Mouse (Mus musculus): Measurements from ENCODE around the gene Gfod1.

DNA sequence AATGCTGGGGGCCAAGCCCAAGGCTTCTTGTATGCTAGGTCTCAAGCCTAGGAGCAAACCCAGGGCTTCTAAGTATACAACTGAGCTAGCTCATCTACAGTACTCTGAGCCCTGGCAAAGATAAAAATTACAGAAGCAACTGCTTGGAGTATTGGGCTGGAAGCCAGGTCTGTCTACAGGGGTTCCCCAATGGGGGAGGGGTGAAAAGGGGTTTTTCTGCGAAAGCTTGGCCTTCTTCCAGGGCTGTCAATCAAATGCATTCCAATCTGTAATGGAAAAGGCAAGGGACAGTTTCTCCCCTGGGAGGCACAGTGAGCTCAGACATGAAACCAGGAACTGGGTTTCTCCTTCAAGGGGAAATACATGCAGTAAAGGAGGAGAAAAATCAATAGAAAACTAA, 62.9 kb downstream of the Gfod1 start:
- TF ChIP-seq POLR2A (IDR thresholded peaks at IDR 0.05; ENCODE audit: control insufficient read depth, extremely low read depth, insufficient read depth, low read length, poor library complexity) (no peak), CTCF (IDR thresholded peaks at IDR 0.05; ENCODE audit: borderline replicate concordance, control insufficient read depth, extremely low read depth, insufficient read depth, low read length, poor library complexity) (no peak)
